Mouse (Mus musculus): ENCODE results near the gene Prkce. TPM values are rescaled to one million over a fixed set of nuclear protein-coding genes. Genes with fewer than 3 reads are reported as not detected.
A peak's percentile ranks its signal among the peaks of the same experiment; 100 is the strongest.

Gene Prkce
- polyA plus RNA-seq, 1 experiment from 2014 or later, result 6.7 TPM

DNA sequence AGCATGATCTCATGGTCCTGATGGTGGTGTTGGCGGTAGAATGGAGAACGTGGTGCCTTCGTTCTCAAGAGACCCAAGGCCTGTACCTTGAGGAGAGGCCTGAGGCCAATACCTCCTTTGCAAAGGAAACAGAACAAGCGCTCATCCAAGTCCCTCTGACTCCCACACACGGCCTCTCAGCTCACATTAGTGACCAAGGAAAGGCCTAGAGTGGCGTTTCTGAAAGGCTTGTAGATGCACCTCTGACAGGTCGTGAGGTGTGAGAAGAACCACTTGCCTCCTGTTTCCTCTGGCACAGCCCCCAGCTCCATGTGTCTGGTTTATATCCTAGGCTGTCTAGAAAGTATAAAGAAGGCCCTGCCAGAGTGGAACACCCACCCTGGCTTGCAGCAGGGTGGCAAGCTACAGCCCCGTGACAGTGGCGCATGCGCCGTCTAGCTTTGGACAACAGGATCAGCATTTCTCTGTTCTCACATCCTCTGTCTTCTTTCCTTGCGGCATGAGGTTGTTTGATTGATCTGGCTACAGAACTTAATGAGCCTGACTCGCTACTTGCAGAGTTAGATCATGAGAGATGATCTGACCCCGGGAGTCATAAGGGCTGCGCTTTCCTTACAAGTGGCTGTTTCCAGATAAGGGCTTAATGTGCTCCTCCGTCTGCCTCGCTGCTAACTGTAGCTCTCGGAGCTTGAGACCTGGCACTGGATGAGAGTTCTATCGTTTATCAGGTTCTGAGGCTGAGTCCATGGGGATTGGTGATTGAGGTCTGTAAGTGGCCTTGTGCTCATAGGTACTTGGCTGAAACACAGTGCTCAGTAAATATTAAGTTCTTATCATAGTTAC, 136.0 kb downstream of the Prkce start:
- H3K9ac ChIP-seq (replicated peaks; ENCODE audit: low read length), result no peak overlapping the region
- 79% methylated on average over 19 of the region's 19 CpGs for WGBS
- DNase-seq (ENCODE audit: low spot score) (no peak), ATAC-seq (replicated peaks; ENCODE audit: insufficient number of reproducible peaks, low FRiP score, low TSS enrichment, low read depth) (no peak)
- no peaks in the 10 kb centered on the region for H3K27me3 ChIP-seq (ENCODE audit: control insufficient read depth, insufficient read depth, low read length)
- no peak overlapping the region for H3K4me3 ChIP-seq (ENCODE audit: low read depth, low read length)
- peaks cover 2% of the 10 kb centered on the region; the same call in 1 of the 2 replicates for H3K4me1 ChIP-seq (ENCODE audit: control insufficient read depth, insufficient read depth, low read length)
- H3K27ac ChIP-seq (replicated peaks; ENCODE audit: low read depth, low read length), result no peak overlapping the region
- no peak overlapping the region for H3K4me2 ChIP-seq (ENCODE audit: low read depth, low read length)
- H3K36me3 ChIP-seq (replicated peaks; ENCODE audit: control insufficient read depth, insufficient read depth, low read depth, low read length), result no peaks in the 10 kb centered on the region
- H3K9me3 ChIP-seq (replicated peaks; ENCODE audit: control insufficient read depth, low read length), result no peaks in the 10 kb centered on the region

DNA sequence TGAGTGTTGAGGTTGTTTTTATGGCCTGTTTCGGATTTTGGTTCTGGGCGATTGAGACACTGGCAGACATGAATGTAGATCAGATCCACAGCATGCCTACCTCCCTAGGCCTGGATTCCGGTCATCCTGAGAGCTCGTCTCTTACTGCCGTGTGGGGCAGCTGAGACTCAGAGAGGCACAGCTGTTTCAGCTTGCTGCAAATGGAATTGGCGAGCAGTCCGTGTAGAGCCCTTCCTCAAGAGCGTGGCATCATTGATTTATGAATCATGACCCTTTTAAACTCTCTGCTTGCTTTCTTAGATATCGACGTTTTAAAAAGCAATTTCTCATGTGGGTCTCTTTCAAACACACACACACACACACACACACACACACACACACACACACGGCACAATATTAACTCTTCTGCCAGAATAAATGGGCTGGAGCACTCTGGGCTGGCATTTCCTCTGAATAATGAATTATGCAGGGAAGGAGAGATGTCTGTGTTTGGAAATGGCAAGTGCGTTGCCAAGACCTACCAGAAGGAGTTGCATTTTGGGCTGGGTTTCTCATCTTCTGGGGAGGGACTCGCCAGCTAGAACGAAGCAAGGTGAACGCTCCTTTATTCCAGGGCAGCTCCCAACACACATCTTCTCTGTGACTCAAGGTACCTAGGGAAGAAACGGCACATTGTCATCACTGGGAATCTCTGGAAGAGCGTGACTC, 137.5 kb downstream of the Prkce start:
- no peak overlapping the region for H3K4me2 ChIP-seq (ENCODE audit: low read depth, low read length)
- WGBS, result 83% methylated on average over 17 of the region's 17 CpGs
- H3K9me3 ChIP-seq (replicated peaks; ENCODE audit: control insufficient read depth, low read length), result no peaks in the 10 kb centered on the region
- DNase-seq (ENCODE audit: low spot score), result no peak
- H3K27ac ChIP-seq (replicated peaks; ENCODE audit: low read depth, low read length), result no peak overlapping the region
- no peaks in the 10 kb centered on the region for H3K27me3 ChIP-seq (ENCODE audit: control insufficient read depth, insufficient read depth, low read length)
- H3K4me3 ChIP-seq (ENCODE audit: low read depth, low read length), result no peak overlapping the region
- no peak overlapping the region for H3K9ac ChIP-seq (replicated peaks; ENCODE audit: low read length)
- H3K36me3 ChIP-seq (replicated peaks; ENCODE audit: control insufficient read depth, insufficient read depth, low read depth, low read length), result no peaks in the 10 kb centered on the region
- peaks cover 2% of the 10 kb centered on the region; the same call in 1 of the 2 replicates for H3K4me1 ChIP-seq (ENCODE audit: control insufficient read depth, insufficient read depth, low read length)
- ATAC-seq (replicated peaks; ENCODE audit: insufficient number of reproducible peaks, low FRiP score, low TSS enrichment, low read depth), result no peak

DNA sequence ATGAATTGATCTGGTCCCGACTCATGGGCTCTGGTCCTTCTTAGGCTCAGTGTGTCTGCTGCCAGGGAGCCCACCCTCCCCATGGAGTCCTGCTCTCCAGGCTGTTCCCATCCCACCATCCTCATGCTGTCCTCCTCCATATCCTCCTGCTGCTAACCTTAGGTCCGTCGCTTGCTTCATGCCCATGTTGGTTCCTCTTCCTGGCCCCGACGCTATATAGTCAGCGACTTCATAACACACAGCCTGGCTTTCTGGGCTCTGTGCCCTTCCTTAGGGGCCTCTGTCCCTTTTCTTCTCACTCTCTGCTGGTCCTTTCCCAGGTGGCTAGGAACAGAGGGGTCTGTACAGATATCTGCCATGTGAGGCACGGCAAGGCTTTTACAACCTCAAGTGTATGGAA, 138.6 kb downstream of the Prkce start:
- 88% methylated on average over 7 of the region's 7 CpGs for whole genome bisulfite sequencing
- H3K9ac ChIP-seq (replicated peaks; ENCODE audit: low read length), result peak overlapping the region; percentile 13; the same call in 1 of the 2 replicates

DNA sequence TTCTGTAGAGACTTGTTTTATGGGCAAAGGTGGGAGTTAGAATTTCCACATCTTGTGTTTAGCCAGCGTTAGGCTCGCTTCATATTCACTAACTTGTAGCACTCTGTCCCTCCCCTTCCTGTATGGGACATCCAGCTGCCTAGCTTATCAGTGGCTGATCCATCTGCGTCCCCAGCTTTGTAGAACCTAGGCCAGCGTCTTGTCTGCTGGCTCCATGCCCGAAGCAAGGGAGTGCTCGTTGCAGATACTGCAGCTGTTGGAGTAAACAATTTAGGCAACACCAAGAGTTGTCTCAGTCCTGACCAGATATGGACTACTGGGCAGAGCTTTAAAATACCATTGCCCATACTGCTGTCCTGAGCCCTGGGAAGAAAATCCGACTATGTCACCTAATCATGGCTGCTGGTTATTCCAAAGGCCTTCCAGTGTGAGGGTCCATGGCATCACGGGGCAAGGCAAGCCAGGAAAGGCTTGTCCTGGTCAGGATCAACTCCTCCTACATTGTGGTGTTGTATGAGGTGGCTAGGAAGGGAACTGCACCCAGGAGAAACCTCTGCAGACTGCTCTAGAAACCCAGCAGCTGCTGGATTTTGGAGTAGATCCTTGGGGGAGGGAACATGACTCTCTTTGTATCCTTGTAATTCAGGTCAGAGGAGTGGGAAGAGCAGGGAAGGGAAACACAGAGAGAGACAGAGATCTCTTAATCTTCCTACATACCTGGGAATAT, 146.0 kb downstream of the Prkce start:
- Histone ChIP-seq H3K9me3 (replicated peaks; ENCODE audit: control insufficient read depth, low read length) (no peaks in the 10 kb centered on the region), H3K4me2 (ENCODE audit: low read depth, low read length) (no peak overlapping the region), H3K4me1 (ENCODE audit: control insufficient read depth, insufficient read depth, low read length) (no peaks in the 10 kb centered on the region), H3K27ac (replicated peaks; ENCODE audit: low read depth, low read length) (no peak overlapping the region), H3K36me3 (replicated peaks; ENCODE audit: control insufficient read depth, insufficient read depth, low read depth, low read length) (no peaks in the 10 kb centered on the region), H3K4me3 (ENCODE audit: low read depth, low read length) (no peak overlapping the region), H3K27me3 (ENCODE audit: control insufficient read depth, insufficient read depth, low read length) (no peaks in the 10 kb centered on the region), H3K9ac (replicated peaks; ENCODE audit: low read length) (no peak overlapping the region)
- DNase-seq (ENCODE audit: low spot score), result no peak
- ATAC-seq (replicated peaks; ENCODE audit: insufficient number of reproducible peaks, low FRiP score, low TSS enrichment, low read depth), result peak; percentile 52
- WGBS, result 84% methylated on average over 8 of the region's 8 CpGs

More for the DNA sequence above, 138.6 kb downstream of the Prkce start:
- no peak overlapping the region for H3K4me3 ChIP-seq (ENCODE audit: low read depth, low read length)
- no peaks in the 10 kb centered on the region for H3K4me1 ChIP-seq (ENCODE audit: control insufficient read depth, insufficient read depth, low read length)
- H3K9me3 ChIP-seq (replicated peaks; ENCODE audit: control insufficient read depth, low read length), result no peaks in the 10 kb centered on the region
- no peak overlapping the region for H3K4me2 ChIP-seq (ENCODE audit: low read depth, low read length)
- DNase-seq (ENCODE audit: low spot score) (no peak), ATAC-seq (replicated peaks; ENCODE audit: insufficient number of reproducible peaks, low FRiP score, low TSS enrichment, low read depth) (no peak)
- H3K27me3 ChIP-seq (ENCODE audit: control insufficient read depth, insufficient read depth, low read length), result no peaks in the 10 kb centered on the region
- no peak overlapping the region for H3K27ac ChIP-seq (replicated peaks; ENCODE audit: low read depth, low read length)
- H3K36me3 ChIP-seq (replicated peaks; ENCODE audit: control insufficient read depth, insufficient read depth, low read depth, low read length), result no peaks in the 10 kb centered on the region

GRCm38 (mm10) chr17:86315874-86316273, 148.3 kb downstream of the Prkce start:
- no peak overlapping the region for H3K27ac ChIP-seq (replicated peaks; ENCODE audit: low read depth, low read length)
- no peaks in the 10 kb centered on the region for H3K36me3 ChIP-seq (replicated peaks; ENCODE audit: control insufficient read depth, insufficient read depth, low read depth, low read length)
- DNase-seq (ENCODE audit: low spot score), result no peak
- no peaks in the 10 kb centered on the region for H3K9me3 ChIP-seq (replicated peaks; ENCODE audit: control insufficient read depth, low read length)
- H3K4me2 ChIP-seq (ENCODE audit: low read depth, low read length), result no peak overlapping the region
- no peaks in the 10 kb centered on the region for H3K27me3 ChIP-seq (ENCODE audit: control insufficient read depth, insufficient read depth, low read length)
- no peak for ATAC-seq (replicated peaks; ENCODE audit: insufficient number of reproducible peaks, low FRiP score, low TSS enrichment, low read depth)
- 87% methylated on average over 4 of the region's 4 CpGs for WGBS
- H3K9ac ChIP-seq (replicated peaks; ENCODE audit: low read length), result no peak overlapping the region
- no peak overlapping the region for H3K4me3 ChIP-seq (ENCODE audit: low read depth, low read length)
- no peaks in the 10 kb centered on the region for H3K4me1 ChIP-seq (ENCODE audit: control insufficient read depth, insufficient read depth, low read length)

DNA sequence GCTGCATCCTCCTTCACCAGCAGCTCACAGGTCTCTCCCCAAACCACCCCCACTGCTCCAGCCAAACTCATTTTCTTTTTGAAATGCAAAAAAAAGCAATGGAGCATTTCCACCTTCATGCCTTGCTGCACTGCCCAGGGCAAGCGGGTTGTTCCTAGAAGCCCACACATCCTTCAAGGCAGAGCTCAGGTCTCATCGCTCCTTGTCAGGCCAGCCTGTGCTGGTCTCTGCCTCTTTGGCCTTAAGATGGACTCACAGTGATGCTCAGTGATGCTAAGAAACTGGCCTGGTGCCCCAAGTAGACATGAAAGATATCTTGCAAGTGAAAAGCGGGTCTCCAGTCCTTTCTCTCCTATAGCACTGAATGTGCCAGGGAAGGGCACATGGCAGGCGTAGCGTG, 149.2 kb downstream of the Prkce start:
- DNase-seq (ENCODE audit: low spot score), result no peak
- ATAC-seq (replicated peaks; ENCODE audit: insufficient number of reproducible peaks, low FRiP score, low TSS enrichment, low read depth), result no peak
- Histone ChIP-seq H3K27me3 (ENCODE audit: control insufficient read depth, insufficient read depth, low read length) (no peaks in the 10 kb centered on the region), H3K4me3 (ENCODE audit: low read depth, low read length) (no peak overlapping the region), H3K9me3 (replicated peaks; ENCODE audit: control insufficient read depth, low read length) (no peaks in the 10 kb centered on the region), H3K4me2 (ENCODE audit: low read depth, low read length) (no peak overlapping the region), H3K27ac (replicated peaks; ENCODE audit: low read depth, low read length) (no peak overlapping the region), H3K9ac (replicated peaks; ENCODE audit: low read length) (no peak overlapping the region), H3K36me3 (replicated peaks; ENCODE audit: control insufficient read depth, insufficient read depth, low read depth, low read length) (no peaks in the 10 kb centered on the region), H3K4me1 (ENCODE audit: control insufficient read depth, insufficient read depth, low read length) (no peaks in the 10 kb centered on the region)
- 94% methylated on average over 5 of the region's 5 CpGs for WGBS

- no peak for DNase-seq (ENCODE audit: low spot score)
- Histone ChIP-seq H3K27me3 (ENCODE audit: control insufficient read depth, insufficient read depth, low read length) (no peaks in the 10 kb centered on the region), H3K4me3 (ENCODE audit: low read depth, low read length) (no peak overlapping the region), H3K4me1 (ENCODE audit: control insufficient read depth, insufficient read depth, low read length) (no peaks in the 10 kb centered on the region), H3K9ac (replicated peaks; ENCODE audit: low read length) (no peak overlapping the region), H3K9me3 (replicated peaks; ENCODE audit: control insufficient read depth, low read length) (no peaks in the 10 kb centered on the region), H3K4me2 (ENCODE audit: low read depth, low read length) (no peak overlapping the region), H3K27ac (replicated peaks; ENCODE audit: low read depth, low read length) (no peak overlapping the region), H3K36me3 (replicated peaks; ENCODE audit: control insufficient read depth, insufficient read depth, low read depth, low read length) (no peaks in the 10 kb centered on the region)
- no peak for ATAC-seq (replicated peaks; ENCODE audit: insufficient number of reproducible peaks, low FRiP score, low TSS enrichment, low read depth)
- 61% methylated on average over 4 of the region's 4 CpGs for WGBS
Measured at GRCm38 (mm10) chr17:86317197-86317596, 149.6 kb downstream of the Prkce start.

Measured in embryonic facial prominence, embryonic 11.5 days (tissue).